Mouse (Mus musculus) cerebellum, adult (tissue): ENCODE measurements around the gene Sept9.

Source experiments
- ATAC-seq: cut with Nextera tagmentation; 2 replicates; pipeline ENCODE4 v1.9.2; 2017; ENCODE audit warnings: mild to moderate bottlenecking, moderate library complexity, mixed read lengths; ENCODE audit not compliant: insufficient number of reproducible peaks, low FRiP score, low TSS enrichment

The Sept9 gene

GRCm38 (mm10) chr11:117199282-117200175, at the start of gene Sept9:
Gene Sept9 (plus strand): TSS chr11:117199661.
- no peak for ATAC-seq

DNA sequence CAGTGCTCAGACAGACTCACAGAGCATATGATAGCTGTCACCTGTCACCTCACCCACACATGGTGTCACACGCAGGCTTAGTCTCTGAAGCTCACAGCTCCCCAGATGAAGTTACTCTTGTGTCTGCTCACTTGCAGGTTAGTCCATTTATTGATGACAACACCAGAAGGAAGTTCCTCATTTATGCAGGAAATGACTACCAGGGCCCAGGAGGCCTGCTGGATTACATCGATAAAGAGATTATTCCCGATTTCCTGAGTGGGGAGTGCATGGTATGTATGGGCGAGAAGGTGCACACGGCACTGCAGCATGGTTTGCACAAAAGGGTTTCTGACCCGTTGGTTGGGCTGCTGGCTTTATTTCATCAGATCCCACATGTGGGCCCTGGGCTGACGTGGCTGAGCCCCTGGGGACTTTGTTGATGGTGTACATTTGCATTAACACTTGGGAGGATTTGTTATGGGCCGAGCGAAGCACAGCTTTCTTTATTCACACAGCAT, 48.9 kb upstream of the Sept9 start:
- no peak for ATAC-seq

DNA sequence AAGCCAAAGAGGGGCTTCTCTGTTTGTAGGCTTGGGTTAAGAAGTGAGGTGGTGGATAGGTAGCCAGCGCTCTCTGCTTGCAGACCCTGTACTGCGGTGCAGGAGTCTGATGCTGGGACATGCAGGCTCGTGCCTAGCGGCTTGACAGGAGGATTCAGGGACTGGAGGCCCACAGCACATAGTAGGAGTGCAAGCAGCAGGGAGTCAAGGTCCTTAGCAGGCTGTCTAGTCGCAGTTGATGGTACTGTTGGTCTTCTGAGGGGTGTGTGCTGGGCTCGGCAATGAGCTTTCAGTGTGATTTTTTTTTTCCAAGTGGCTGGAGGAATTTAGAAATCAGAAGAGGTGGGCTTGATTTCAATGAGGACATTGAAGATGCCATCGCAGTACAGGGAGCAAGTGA, 48.0 kb upstream of the Sept9 start:
- no peak for ATAC-seq

DNA sequence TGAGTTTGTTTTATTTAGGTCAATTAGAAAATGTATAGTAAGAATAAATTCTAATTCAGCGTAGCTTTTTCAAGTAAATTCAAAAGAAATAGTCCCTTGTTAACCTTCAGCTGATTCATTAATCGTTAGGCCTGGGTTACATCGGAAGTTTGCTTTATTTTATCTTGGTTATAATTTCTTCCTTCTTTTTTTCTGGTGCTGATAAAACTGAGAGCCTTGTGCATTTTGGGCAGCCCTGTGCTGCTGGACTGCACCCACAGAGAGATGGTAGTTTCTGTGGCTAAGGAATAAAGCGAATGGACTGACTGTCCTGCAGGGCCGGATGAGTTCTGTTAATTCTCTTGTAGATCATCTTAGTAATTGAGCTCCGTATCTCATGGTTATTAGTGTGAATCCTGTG, 46.9 kb upstream of the Sept9 start:
- no peak for ATAC-seq

GRCm38 (mm10) chr11:117153553-117153952, 45.9 kb upstream of the Sept9 start:
- ATAC-seq, result no peak

DNA sequence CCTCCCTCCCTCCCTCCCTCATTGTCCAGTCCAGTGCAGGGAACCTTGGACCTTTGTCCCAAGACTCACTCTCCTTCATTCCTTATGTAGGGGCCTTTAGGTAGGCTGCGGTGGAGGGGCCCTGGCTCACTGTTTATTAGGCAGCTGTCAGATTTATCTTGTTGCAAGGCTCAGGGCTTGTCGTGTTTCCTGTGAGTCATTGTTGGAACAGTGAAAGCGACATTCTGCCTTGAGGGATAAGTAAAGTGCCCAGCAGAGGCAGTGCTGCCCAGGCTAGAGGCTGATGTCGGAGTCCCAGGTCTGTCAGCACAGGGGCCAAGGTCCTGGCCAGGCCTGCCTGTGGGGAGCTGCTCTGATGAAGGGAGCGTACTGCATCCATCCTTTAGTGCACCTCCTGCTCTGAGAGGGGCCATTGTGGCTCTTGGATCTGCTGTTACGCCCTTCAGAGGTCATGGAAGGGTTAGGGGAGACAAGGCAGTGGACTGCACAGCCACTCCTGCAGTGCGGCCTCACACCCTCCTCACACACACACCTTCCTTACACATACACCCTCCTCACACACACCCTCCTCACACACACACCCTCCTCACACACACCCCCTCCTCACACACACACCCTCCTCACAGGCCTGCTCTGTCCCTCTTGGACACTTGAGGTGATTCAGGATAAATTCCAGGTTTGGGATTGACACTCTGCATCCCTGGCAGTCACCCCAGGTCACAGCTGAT, 45.2 kb upstream of the Sept9 start:
- no peak for ATAC-seq

DNA sequence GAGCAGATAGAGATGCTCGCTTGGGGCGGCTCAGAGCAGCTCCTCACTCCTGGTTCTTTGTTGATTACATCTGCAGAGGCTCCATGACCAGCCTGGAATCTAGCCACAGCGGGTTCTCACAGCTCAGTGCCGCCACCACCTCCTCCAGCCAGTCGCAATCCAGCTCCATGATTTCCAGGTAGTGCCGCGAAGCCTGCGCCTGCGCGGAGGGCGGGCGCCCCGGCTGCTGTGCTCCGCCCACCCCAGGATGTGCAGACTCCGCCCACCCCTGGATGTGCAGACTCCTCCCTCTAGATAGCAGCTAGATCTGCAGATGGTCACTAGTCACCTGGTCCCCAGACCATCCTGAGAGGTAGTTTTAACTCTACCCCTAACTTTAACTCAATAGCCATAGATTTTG, 42.7 kb upstream of the Sept9 start:
- no peak for ATAC-seq

- no peak for ATAC-seq
Measured at GRCm38 (mm10) chr11:117158343-117158742, 41.1 kb upstream of the Sept9 start.

- no peak for ATAC-seq
Measured at GRCm38 (mm10) chr11:117159257-117159945, 40.1 kb upstream of the Sept9 start.

- ATAC-seq, result no peak
Measured at GRCm38 (mm10) chr11:117159946-117160307, 39.5 kb upstream of the Sept9 start.

DNA sequence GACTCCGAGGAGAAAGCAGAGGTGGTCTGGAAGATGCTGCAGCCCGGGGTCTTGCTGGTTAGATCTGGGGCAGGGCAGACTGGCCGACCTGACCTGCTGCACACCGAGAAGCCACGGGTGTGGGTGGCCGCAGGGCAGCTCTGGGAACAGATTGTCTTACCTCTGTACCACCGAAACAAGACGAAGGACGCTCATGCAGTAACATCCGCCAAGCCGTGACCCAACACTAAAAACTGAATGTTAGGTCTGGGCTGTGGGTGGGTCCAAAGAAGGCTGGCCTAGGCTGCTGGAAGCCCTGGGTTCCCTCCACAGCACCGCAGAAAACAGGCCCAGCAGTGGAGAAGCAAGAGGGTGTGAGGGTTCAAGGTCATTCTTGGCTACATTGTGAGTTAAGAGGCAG, 38.7 kb upstream of the Sept9 start:
- no peak for ATAC-seq

GRCm38 (mm10) chr11:117161574-117161973, 37.9 kb upstream of the Sept9 start:
- ATAC-seq, result no peak

DNA sequence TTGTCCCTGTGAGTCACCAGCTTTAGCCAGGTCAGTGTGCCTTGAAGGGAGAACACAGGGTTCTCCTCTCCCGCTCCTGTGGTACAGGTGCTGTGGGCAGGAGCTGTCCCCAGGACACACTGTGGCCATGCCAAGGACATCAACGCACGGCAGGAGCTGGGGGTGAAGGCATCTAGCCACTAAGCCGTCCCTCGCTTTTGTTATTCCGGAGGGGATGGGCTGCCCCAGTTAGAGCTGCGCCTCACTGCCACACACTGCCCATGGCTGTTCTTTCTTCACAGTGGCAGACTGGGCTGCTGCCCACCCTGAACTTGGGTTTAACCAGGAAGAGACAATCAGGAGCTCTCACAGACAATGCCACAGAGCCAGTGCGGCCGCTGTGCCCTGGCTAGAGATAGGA, 36.4 kb upstream of the Sept9 start:
- ATAC-seq, result peak; percentile 62; the same call in 1 of the 2 replicates

GRCm38 (mm10) chr11:117163771-117164170, 35.7 kb upstream of the Sept9 start:
- no peak for ATAC-seq

DNA sequence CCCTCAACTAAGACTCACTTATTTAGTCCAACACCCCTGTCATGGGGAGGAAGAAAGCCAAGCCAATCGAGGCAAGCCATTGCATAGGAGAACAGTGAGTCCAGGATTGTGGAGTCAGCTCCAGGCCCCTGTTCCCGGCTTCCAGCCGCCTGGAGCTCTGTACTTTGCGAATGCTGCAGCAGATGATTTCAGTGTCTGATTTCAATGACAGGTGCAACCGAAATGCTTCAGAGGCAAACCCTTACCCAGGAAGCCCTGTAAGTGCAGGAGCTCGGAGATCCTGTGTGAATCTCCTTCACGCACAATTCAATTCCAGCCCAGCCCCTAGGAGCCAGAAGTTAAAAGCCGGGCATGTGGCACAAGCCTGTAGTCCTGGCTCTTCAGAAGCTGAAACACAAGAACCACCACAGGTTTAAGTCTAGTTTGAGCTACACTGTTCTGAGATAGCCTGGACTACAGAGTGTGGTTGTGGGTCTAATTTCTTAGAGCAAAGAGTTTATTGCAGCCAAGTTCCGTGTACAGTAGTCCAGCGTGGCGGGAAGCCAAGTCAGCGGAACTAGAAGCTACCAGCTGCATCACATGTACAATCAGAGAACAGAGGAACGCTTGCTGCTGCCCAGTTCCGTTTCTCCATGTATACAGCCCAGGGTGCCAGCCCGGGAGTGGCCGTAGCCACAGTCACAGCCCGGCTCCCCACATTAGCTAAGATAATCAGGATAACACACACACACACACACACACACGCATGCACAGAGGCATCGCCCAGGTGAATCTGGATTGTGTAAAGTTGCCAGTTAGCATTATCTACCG, 31.0 kb upstream of the Sept9 start:
- no peak for ATAC-seq

DNA sequence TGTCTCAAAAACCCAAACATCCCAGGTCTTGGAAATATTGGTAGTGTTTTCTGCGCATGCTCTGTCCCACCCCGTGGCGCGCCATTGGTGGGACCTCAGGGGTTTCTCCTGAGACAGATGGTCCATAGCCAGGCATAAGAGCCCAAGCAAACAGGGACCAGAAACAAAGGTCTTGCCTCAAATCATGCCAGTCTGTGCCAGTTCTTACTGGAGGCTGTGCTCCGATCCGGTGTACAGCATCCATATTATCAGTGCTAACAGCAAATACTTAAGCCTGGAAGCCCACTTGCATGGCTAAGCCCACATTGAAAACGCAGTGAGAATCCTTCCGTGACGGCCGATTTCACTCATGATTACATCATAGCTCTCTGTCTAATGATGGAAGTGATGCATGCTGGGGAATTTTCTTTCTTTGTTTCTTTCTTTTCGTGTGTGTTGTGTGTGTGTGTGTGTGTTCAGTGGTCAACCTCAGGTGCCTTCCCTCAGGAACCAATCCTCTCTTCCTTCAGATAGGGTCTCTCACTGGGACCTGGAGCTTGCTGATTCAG, 30.3 kb upstream of the Sept9 start:
- ATAC-seq, result 0 out of 2 replicates have a peak, but pooled peaks have one; percentile 33

GRCm38 (mm10) chr11:117169801-117170565, 29.5 kb upstream of the Sept9 start:
- no peak for ATAC-seq

DNA sequence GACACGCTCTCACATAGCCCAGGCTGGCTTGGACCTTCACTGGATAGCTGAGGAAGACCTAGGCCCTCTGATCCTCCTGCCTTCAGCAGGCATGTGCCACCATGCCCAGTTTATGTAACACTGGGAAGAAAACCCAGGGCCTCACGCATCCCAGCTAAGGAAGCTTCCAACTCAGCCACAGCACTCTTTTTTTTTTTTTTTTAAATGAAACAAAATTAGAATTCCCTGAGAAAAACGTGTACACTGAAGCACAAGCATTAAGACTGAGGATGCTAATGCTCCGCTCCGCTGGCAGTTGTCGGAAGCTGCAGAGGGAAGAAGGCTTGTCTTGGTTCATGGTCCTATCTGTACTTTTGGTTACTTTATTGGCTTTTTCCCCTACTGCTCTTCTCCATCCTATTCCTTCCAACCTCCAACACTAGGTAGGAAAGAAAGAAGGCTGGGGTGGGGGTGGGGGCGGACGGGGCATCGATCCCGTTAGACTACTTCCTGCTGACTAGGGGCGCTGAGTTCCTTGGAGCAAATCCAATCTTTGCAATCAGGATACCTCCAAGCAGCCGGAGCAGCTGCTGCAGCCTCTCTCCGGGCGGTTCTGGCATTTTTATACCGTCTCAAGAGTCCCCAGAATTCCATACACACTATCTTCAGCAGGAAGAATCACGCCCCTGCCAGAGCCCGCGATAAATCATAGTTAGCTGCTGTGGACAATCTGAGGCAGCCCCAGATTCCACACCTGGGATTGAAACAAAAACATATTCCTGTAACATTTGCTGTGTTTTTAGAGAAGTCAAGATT, 25.2 kb upstream of the Sept9 start:
- ATAC-seq, result no peak
